Mouse (Mus musculus) ES-E14 (cell line): Measurements from ENCODE around the gene Atxn10. TPM values are rescaled to one million over a fixed set of nuclear protein-coding genes. Genes with fewer than 3 reads are reported as not detected.

ENCODE experiments used
- DNase-seq: peaks from one replicate; pipeline ENCODE4 v3.0.0-alpha.2; 2013; ENCODE audit warnings: low read depth, low spot score
- H3K27ac ChIP-seq: 2 replicates; pipeline ENCODE4 v1.5.1; 2012; ENCODE audit warnings: low read depth, mild to moderate bottlenecking, low read length, moderate library complexity, mixed read lengths; ENCODE audit not compliant: poor library complexity, insufficient read depth, severe bottlenecking
- H3K36me3 ChIP-seq: 2 replicates; pipeline ENCODE4 v1.6.1; 2012; ENCODE audit warnings: mild to moderate bottlenecking, low read length, moderate library complexity, mixed read lengths; ENCODE audit not compliant: control insufficient read depth, poor library complexity, insufficient read depth, severe bottlenecking
- H3K4me1 ChIP-seq, 2 experiments: fragments of 150-350 bp in 1 of 2; sonication (generic) in 1 of 2; 2 replicates each; pipeline ENCODE4 v1.6.1; 2012; ENCODE audit warnings: low read length in 2 of 2, mild to moderate bottlenecking in 1 of 2, mixed read lengths in 1 of 2; ENCODE audit not compliant: control insufficient read depth in 2 of 2, insufficient read depth in 2 of 2, poor library complexity in 1 of 2
- H3K4me3 ChIP-seq, 2 experiments: fragments of 150-350 bp in 1 of 2; sonication (generic) in 1 of 2; 2 replicates each; pipeline ENCODE4 v1.5.1; 2012; ENCODE audit warnings: low read length in 2 of 2, low read depth in 1 of 2, mild to moderate bottlenecking in 1 of 2, mixed read lengths in 1 of 2; ENCODE audit not compliant: insufficient read depth in 1 of 2, poor library complexity in 1 of 2, severe bottlenecking in 1 of 2
- H3K9ac ChIP-seq: 2 replicates; pipeline ENCODE4 v1.6.1; 2012; ENCODE audit warnings: low read depth, mild to moderate bottlenecking, low read length, mixed read lengths; ENCODE audit not compliant: poor library complexity, insufficient read depth, severe bottlenecking
- H3K9me3 ChIP-seq: fragments of 150-350 bp; sonication (generic); 2 replicates; pipeline ENCODE4 v1.6.1; 2012; ENCODE audit warnings: low read depth, mild to moderate bottlenecking, low read length; ENCODE audit not compliant: control insufficient read depth, insufficient read depth
- CHD2 ChIP-seq: IDR thresholded peaks from 2 replicates; pipeline ENCODE4 v1.6.1; 2014; ENCODE audit warnings: mild to moderate bottlenecking, low read depth, low read length, inconsistent platforms
- HCFC1 ChIP-seq: IDR thresholded peaks from 2 replicates; pipeline ENCODE4 v1.6.1; 2012; ENCODE audit warnings: low read length, inconsistent platforms, borderline replicate concordance; ENCODE audit not compliant: insufficient read depth
- MAFK ChIP-seq: IDR thresholded peaks from 2 replicates; pipeline ENCODE4 v1.6.1; 2014; ENCODE audit warnings: mild to moderate bottlenecking, low read depth, low read length, inconsistent platforms; ENCODE audit not compliant: insufficient read depth
- ZC3H11A ChIP-seq: IDR thresholded peaks from 2 replicates; pipeline ENCODE4 v1.6.1; 2012; ENCODE audit warnings: low read depth, mild to moderate bottlenecking, inconsistent platforms, low read length, borderline replicate concordance
- ZNF384 ChIP-seq: IDR thresholded peaks from 2 replicates; pipeline ENCODE4 v1.6.1; 2012; ENCODE audit warnings: low read depth, low read length, inconsistent platforms
- in situ Hi-C, 2 experiments: fragments of 600-800 bp; cut with MboI; formaldehyde crosslinking; loops; one replicate each; pipeline ENCODE4 v1.15.1; 2025; ENCODE audit warnings: low sequenced_read_pairs in 2 of 2, inconsistent platforms in 1 of 2; ENCODE audit not compliant: unreplicated experiment in 2 of 2
- total RNA-seq: library from RNA; depleted of rRNA; stranded (reverse); fragments of 300-350 nt; gene quantifications from 2 replicates; pipeline ENCODE4 v1.2.3, GENCODE M21; 2012

The Atxn10 gene
- total RNA-seq, 1 experiment, result 195 TPM

DNA sequence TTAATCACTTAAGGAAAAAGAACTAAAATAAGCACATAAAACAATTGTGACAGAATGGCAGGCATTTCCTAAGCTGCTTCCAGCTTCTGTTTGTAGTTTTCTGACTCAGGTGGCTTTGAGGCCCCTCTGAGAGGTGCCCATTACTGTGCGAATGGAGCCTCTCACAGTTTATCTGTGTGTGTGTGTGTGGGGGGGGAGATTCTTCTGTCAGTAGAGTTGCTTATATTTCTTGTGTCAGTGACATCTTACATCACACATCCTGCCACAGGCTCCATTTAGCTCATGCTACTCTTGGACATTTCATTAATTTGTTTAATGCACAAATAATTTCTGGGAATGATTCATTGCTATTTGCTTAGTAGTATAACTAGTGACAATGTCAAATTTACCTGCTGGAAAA is 70.8 kb downstream of the Atxn10 start:
- in situ Hi-C loops, result no loop called here
- no peak overlapping the region for H3K27ac ChIP-seq

DNA sequence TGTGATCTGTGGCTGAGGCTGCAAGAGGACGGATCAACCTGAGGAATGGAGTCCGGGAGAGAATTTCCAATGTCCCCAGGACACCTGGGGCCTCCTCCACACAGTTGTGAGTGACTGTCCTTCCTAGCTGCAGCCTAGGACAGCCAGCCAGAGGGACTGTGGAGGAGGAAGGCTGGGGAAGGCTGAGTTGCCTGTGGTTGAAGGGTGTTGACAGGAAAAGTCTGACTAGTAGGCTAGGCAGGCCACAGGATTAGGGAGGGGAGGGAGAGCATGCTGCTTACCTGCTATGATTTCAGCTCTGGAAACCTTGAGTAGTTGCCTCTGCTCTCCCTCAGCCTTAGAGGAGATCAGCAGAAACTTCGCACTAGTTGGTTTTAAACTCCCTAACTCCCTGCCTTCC is 71.3 kb downstream of the Atxn10 start:
- in situ Hi-C loops, result no loop called here

More for the DNA sequence above, 70.8 kb downstream of the Atxn10 start:
- no peaks in the 10 kb centered on the region for H3K9me3 ChIP-seq
- peaks cover 0 to 2% of the 10 kb centered on the region in 2 experiments; a peak in 2 of 4 replicates for H3K4me1 ChIP-seq
- no peak overlapping the region for H3K9ac ChIP-seq
- TF ChIP-seq CHD2, result no peak
- TF ChIP-seq MAFK, result no peak
- TF ChIP-seq ZC3H11A, result no peak
- no peak for TF ChIP-seq ZNF384
- TF ChIP-seq HCFC1, result no peak
- H3K36me3 ChIP-seq, result peaks cover 11% of the 10 kb centered on the region; the same call in 1 of the 2 replicates
- DNase-seq, result no peak
- no peak overlapping the region for H3K4me3 ChIP-seq

DNA sequence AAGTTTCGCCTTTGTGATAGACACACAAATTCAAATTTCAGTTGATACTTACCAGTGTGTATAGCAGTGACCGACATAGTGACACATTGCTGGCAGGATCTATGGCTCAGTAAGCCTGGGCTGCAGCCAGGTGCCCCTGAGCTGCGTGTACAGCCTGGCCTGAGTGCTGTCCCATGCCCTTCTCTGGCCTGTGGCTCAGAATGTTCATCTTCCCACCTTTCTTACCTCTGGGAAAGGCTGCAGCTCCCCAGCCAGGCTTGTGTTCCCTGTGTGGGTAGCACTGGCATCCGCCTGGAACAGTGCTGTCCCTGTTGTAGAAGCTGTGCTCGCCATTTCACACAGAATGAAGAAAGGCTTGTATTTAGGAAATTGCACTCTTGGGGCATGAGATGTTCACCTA is 72.7 kb downstream of the Atxn10 start:
- in situ Hi-C loops, result no loop called here
- H3K27ac ChIP-seq, result no peak overlapping the region
- no peaks in the 10 kb centered on the region for H3K9me3 ChIP-seq
- no peaks in the 10 kb centered on the region; a peak in 1 of 4 replicates for H3K4me1 ChIP-seq
- peaks cover 4% of the 10 kb centered on the region; the same call in 1 of the 2 replicates for H3K36me3 ChIP-seq
- no peak for TF ChIP-seq ZC3H11A
- TF ChIP-seq MAFK, result no peak
- no peak for TF ChIP-seq HCFC1
- TF ChIP-seq ZNF384, result no peak
- TF ChIP-seq CHD2, result no peak
- no peak for DNase-seq
- H3K4me3 ChIP-seq, result no peak overlapping the region
- no peak overlapping the region for H3K9ac ChIP-seq

More for the DNA sequence above, 71.3 kb downstream of the Atxn10 start:
- Histone ChIP-seq H3K4me1 (no peaks in the 10 kb centered on the region), H3K9me3 (no peaks in the 10 kb centered on the region), H3K27ac (no peak overlapping the region), H3K9ac (no peak overlapping the region), H3K36me3 (peaks cover 6% of the 10 kb centered on the region; the same call in 1 of the 2 replicates), H3K4me3 (no peak overlapping the region)
- DNase-seq, result no peak
- TF ChIP-seq MAFK, result no peak
- no peak for TF ChIP-seq ZNF384
- no peak for TF ChIP-seq ZC3H11A
- TF ChIP-seq CHD2, result no peak
- no peak for TF ChIP-seq HCFC1

DNA sequence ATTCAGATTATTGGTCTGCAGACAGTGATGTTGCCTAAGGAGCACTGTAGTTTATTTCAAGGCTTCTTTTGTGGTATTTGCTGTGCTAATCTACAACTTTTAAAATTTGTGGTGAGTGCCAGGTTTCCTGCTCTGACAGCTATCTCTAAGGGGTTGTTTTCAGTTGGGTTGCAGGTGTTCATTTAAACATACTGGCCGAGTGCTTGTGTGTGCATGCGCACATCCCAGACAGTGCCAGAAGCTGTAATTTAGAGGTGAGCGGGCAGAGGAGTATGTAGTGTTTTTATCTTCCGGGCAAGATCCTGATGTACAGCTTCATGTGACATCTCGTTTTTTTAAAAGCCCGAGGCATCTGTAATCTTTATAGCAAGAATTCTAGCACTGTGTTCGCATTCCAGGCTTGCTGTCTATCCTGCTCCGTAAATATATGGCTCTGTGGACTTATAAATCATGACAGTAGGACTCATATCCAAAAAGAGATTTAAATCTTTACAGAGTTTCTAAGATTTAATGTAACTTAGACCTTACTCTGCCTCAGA is 73.3 kb downstream of the Atxn10 start:
- in situ Hi-C loops, result no loop called here
- Histone ChIP-seq H3K4me1 (no peaks in the 10 kb centered on the region; a peak in 1 of 4 replicates), H3K27ac (no peak overlapping the region), H3K36me3 (peaks cover 4% of the 10 kb centered on the region; the same call in 1 of the 2 replicates), H3K9ac (no peak overlapping the region), H3K4me3 (no peak overlapping the region), H3K9me3 (no peaks in the 10 kb centered on the region)
- DNase-seq, result no peak
- TF ChIP-seq CHD2 (no peak), ZNF384 (no peak), ZC3H11A (no peak), HCFC1 (no peak), MAFK (no peak)
